Mouse (Mus musculus): ENCODE results near the gene Gm26938.

Gene Gm26938

DNA sequence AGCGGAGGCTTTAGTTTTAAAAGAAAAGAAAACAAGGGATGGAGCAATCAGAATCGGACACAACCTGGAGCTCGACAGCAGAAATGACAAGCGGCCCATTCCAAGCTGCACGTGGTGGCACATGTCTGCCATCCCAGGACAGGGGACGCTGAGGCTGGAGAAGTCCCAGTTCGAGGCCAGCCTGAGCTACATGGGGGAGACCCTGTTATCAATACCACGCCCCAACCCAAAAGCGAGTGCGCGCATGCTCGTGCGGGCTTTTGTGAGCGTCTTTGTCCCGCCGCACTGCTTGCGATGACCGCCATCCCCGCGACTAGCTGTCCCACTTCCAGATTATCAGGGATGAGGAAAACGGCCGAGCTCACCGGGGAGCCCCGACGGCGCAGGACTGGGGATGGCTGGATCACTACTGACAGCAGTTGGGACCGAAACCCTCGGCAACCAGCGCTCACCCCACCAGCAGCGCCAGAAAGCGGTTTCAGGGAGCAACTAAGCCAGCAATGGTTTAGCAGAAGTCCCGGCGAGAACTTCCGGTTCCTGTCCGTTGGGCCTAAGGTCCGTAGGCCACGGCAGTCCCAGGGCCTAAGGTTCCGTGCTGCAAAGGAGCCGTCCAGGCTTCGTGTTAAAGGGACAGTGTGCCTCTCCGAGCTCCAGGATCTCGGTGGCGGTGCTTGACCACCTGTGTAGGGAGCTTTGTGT, at the start of gene Gm26938, which contains the start of gene Psmg3:
TSS of gene Gm26938 (minus strand) at position 51 of the 699 bp plus-strand sequence.
TSS of gene Psmg3 (minus strand) at position 529 of the 699 bp plus-strand sequence.
- peak; percentile 85 for DNase-seq

DNA sequence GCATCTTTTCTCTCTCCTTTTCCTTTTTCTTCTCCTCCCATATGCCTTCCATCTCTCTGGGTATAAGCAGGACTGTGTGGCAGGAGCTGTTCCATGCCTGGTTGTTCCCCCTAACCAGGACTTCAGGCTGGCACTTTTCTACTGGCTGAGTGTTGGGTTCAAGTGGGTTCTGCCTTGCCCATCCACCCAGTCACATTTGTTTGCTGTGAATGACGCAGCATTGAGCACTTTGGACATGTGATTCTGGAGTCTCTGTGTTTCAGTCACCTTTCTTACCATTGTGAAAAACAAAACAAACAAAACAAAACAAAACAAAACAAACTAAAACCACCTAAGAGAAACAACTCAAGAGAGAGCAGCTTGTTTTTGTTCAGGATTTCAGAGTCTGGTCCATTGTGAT, 45.3 kb upstream of the Gm26938 start:
- DNase-seq: no peak

GRCm38 (mm10) chr5:139870886-139871285, 44.7 kb upstream of the Gm26938 start:
- no peak for DNase-seq

DNA sequence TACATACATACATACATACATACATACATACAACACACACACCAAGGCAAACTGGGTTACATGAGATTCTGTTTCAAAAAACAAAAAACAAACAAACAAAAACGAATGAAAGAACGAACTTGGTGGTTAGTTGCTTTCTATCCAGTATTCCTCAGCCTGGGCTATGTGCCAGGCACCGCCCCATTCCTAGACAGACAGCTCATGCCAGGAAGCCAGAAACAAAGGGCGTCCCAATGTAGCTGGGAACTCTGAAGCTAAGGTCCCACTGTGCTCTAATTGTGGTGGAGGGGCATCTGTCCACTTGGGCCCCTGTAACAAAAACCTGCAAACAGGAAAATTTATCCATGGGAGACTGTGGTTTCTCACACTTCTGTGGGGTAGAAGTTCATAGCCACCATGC, 36.6 kb upstream of the Gm26938 start:
- DNase-seq: no peak

DNA sequence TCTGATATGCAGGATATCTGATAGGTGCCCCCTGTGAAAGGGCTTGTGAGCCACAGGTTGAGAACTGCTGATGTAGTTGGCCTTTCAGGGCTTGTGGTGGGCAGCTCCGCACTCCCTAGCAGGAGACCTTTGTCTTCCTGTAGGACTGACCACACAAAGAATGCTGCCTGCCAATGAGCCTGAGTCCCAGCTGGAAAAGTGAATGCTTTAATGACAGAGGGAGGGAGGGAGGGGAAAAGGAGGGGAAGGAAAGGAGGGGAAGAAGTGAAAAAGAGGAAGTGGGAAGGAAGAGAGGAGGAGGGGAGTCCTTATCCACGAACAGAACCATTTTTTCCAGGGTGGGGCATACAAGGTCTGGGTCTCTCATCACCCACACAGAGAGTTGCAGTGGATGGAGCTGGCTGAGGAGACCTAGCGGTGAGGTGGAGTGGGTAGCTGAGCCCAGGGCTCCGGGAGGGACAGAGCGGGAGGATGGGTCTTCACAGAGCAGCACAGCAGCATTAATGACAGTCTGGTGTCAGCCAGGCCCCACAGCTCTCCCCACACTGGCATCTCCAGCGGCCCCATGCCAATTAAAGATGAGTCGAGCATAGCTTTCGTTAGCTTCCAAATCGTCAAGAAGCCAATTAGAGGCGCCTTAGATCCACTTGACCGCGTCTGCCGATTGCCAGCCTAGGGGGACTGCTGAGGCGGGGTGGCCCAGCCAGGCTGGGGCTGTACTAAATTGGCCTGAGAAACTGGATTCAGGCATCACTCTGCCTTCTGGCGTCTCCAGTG, 34.3 kb upstream of the Gm26938 start:
- DNase-seq: no peak

DNA sequence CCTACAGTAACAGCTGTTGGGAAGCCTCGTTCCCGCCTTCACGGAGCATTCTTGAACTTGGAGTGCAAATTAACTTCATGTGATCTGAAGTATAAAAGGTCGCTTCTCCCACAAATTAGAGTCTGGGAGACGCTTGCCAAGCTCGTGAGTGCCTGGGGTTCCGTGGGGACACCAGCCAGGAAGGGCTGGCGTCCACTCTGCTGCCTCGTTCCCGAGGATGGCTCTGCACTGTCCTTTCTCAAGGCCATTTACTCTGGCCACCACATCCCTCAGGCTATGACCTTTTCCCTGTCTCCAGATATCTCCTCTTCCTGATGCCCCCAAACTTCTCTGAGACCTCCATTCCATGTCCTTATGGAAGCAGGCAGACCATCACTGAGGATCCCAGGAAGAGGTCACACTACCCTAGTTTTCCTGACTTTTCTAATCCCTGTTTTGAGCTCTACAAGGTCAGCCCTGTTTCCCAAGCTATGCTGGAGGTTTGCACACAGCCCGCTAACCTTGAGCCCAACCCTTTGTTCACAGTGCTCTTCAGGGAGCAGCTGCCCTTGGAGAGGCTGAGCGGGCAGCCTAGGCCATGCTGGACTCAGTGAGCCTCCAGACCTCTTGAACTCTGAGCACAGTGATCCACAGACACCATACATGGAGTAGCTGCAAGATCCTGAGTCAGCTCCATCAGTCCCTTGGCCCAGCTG, 23.6 kb upstream of the Gm26938 start:
- no peak for DNase-seq

- no peak for DNase-seq
These were observed 12.9 kb upstream of the Gm26938 start for GRCm38 (mm10) chr5:139839142-139839541.

DNA sequence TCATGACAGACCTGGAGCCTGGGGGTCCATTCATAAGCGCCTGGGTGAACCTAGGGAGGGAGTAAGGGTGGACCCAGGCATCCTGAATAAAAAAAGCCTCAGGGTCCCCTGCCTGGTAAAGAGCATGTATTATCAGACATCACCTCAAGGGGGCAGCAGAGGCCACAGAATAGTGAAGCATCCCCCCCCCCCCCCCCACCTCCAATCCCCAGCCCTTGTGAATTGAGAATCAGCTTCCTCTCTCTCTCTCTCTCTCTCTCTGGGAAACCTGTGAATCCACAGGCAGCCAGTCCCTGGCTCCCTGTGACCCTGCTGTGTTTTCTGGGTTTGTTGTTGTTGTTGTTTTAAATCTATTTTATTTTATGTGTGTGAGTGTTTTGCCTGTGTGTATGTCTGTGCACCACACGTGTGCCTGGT, 12.3 kb upstream of the Gm26938 start:
- DNase-seq: peak; percentile 34

DNA sequence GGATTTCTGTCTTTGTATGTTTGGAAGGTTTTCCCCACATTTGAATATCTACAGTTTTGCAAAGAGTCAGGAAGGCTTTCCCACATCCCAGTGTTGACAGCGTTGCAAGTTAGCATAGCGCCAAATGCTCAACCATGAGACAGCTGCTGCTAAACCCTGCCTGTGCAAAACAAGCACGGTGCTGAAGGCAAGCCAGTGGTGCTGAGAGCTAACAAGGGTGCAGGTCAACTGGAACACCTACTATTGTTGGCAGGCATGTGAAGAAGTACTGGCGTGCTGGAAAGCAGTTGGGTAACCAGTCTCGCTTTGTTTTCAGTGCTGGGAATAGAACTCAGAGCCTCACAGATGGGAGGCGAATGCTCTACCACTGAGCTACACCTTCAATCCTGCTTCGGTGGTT, 9.5 kb upstream of the Gm26938 start:
- no peak for DNase-seq

- DNase-seq: no peak
These were observed 5.9 kb upstream of the Gm26938 start for GRCm38 (mm10) chr5:139832125-139832524.

DNA sequence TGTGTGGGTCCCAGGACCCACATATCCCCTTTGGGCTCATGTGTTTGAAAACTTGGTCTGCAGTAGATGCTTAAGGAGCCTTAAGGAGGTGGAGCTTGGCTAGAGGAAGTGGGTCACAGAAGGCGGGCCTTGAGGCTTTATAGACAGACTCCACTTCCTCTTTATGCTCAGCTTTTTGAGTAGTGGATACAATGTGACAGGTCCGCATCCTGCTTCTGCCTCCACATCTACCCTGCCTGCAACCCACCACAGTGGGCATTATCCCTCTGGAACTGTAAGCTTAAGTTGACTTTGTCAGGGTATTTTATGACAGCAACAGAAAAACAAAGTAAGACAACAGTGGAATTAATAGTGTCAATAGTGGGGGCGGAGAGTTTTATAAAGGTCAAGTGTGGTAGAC, 4.5 kb upstream of the Gm26938 start:
- DNase-seq: no peak

DNA sequence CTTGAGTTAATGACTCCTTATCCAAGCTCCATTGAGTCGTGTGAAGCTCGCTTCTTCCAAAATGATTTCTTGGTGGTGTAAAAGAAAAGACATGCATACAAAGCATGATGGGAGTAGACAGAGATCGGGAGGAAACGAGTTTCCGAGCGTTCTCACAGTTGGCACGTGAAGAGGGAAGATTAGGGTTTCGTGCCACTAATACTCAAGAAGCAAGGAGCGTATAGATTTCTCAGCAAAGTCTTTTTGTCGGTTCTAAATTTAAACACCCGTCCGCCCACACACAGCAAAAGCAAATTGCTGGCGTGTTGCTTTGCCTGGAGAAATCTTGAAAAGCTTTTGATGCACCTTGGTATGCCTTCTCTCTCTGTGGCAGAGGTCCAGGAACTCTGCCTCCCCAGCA, 3.2 kb upstream of the Gm26938 start:
- DNase-seq: peak; percentile 33

DNA sequence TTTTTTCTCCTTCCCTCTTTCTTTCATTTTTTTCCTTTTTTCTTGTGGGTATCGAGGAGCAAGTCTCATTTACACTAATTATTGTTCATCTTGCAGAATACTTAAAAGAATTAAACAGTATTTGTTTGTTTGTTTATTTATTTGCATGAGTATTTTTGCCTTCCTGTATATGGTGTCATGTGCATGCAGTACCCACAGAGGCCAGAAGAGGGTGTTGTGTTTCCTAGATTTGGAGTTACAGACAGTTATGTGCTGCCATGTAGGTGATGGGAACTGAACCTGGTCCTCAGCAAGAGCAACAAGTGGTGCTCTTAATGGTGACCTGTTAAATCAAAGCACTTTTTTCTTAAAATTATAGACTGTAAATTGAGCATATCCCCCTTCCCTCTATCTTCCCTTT, 1.4 kb upstream of the Gm26938 start:
- no peak for DNase-seq

DNA sequence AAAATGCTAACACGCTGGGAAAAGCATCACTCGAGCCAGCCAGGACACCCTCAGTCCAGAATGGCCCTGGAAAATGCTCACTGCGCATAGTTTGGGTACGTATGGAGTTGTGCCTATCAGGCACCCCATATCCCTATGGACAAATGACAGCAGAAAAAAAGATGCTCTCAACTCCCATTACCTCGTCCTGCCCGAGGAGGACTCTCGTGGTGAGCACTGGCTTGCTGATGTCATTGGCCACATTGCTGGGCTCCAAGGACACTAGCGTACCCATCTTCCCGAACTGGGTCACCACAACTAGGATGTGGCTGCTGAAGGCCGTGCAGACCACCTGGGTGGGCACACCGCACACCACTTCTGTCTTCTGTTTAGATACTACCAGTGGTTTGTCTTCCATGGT, 260 bp downstream of the Gm26938 start:
- DNase-seq: no peak

DNA sequence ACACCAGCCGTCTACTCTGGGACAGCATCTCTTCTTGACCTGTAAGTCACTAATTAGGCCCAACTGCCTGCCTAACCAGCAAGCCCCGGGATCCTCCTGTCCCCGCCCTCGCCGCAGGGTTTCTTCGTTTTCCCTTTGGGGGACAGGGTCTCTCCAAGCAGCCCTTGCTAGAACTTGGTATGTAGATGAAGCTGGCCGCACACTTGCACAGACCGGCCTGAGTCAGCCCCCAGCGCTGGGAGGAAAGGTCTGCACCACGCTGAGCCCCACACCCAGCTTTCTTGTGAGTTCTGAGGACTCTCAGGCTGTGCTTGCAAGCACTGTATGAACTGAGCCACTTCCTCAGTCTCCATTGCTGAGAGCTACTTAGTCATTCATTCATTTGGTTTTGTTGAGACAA, 1.7 kb downstream of the Gm26938 start:
- DNase-seq: no peak

DNA sequence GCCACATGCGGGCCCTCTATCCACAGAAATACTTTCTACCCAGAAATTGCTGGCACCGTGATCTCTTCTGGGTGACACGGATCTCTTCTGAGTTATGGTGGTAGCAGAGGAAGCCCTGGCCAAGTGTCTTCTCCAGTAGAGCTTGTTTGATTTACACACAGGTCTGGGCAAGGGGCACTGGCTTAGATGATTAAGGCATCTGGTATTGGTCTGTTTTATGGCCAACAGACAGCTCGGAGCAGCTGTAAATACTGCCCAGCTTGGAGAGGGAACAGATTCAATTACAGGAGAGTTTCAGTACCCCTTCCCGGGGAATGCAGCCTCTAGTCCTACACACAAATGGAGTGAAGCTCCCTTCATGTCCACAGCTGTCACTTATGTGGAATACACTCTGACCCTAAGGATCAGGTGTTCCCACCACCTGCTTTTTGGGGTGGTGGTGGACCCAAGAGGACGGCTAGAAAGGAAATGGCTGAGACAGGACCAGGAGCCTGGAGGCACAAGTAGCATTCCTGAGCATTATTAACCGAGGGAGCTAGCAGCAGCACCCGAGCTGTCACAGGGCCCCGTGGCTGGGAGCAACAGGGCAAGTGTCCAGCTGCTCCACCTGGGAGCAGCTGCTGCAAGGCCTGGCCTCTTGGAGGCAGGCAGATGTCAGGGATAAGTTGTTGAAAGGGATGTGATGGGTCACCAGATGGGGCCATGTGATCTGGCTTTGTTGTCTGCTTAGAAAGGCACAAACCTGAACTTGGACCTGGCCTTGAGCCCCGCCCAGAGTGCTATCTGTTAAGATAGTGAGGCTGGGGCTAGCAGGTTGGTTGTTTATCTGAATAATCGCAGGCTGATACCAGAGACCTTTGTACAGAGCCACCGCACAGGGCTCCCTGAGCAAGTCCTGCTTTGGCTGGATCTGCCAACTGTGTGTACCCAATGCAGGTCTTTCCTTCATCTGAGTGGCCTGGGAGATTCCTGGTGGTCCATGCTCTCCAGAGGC, 4.4 kb downstream of the Gm26938 start:
- no peak for DNase-seq

DNA sequence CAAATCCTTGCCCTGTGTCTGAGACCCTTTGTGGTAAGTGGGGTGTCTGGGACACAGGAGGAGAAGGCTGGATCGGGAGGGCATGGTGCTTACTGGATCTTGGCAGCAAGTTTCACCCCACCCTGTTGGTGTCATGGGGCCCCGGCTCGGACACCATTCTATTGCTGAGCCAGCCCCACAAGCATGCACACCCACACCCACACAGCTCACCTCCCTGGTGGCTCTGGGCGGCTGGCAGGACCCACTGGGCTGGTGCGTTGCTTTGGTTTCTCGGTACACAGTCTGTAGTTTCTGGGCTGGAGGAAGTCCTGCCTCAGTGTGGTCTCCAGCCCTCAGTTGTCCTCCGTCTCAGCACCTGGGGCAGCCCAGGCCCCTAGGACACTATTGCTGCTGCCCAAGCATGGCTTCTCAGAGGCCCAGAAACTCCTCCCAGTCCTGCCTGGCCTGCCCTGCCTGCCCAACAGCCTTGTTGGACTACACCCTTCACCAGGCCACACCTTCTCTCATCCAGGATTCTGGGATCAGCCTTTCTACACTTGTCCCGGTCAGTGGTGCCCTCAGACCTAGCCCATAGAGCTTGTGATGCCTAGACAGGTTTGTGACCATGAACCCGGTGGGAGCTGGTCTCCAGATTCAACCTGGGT, 6.5 kb downstream of the Gm26938 start, which contains the start of gene Tmem184a:
TSS of gene Tmem184a (minus strand) at position 380 of the 644 bp plus-strand sequence.
- no peak for DNase-seq

GRCm38 (mm10) chr5:139818801-139819200, 7.4 kb downstream of the Gm26938 start:
- DNase-seq: no peak

GRCm38 (mm10) chr5:139818056-139818455, 8.2 kb downstream of the Gm26938 start:
- no peak for DNase-seq

DNA sequence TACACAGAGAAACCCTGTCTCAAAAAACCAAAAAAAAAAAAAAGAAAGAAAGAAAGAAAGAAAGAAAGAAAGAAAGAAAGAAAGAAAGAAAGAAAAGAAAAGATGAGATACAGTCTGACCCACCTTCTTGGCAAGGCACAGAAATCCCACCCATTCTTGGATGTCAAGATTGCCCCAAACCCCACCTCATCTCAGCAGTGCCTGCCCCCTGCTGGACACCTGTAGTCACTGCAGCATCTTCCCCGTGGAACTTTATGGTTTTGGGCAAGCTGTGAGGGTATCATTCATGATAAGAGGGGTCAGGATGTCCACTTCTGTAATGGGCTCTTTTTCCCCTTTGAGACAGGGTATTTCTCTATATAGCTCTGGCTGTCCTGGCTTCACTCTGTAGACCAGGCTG, 8.9 kb downstream of the Gm26938 start:
- DNase-seq: no peak

GRCm38 (mm10) chr5:139816445-139816844, 9.8 kb downstream of the Gm26938 start:
- DNase-seq: no peak

- DNase-seq: no peak
These were observed 10.2 kb downstream of the Gm26938 start for GRCm38 (mm10) chr5:139815964-139816363.

All from right cerebral cortex, postnatal 25 days (tissue).